Mouse (Mus musculus): ENCODE measurements around the gene Kazn.

Kazn gene

GRCm38 (mm10) chr4:142057529-142058216 lies 181.5 kb downstream of the Kazn start:
- no peak for DNase-seq (ENCODE audit: low read depth, low spot score)

- no peak for DNase-seq (ENCODE audit: low read depth, low spot score)
Observed at GRCm38 (mm10) chr4:142055600-142055999, 183.6 kb downstream of the Kazn start.

GRCm38 (mm10) chr4:142054580-142054979 lies 184.6 kb downstream of the Kazn start:
- DNase-seq (ENCODE audit: low read depth, low spot score): no peak

GRCm38 (mm10) chr4:142053661-142054448 lies 185.3 kb downstream of the Kazn start:
- no peak for DNase-seq (ENCODE audit: low read depth, low spot score)

GRCm38 (mm10) chr4:142053261-142053660 lies 185.9 kb downstream of the Kazn start:
- DNase-seq (ENCODE audit: low read depth, low spot score): no peak

GRCm38 (mm10) chr4:142052391-142053132 lies 186.6 kb downstream of the Kazn start:
- DNase-seq (ENCODE audit: low read depth, low spot score): no peak
